Mouse (Mus musculus): ENCODE results near the gene Slit3. TPM values are rescaled to one million over a fixed set of nuclear protein-coding genes. Genes with fewer than 3 reads are reported as not detected.

Gene Slit3
- total RNA-seq, 2 experiments from 2014 or later = 56.9 to 64.1 TPM

- intact Hi-C loops (cut with DNase I) = loop anchor here (1.0 to 10.0 kb wide), 6 partner anchors 56 to 543 kb away; no protein-coding TSS in a partner anchor
Measured at GRCm38 (mm10) chr11:35121611-35121959, 561 bp downstream of the Slit3 start.

DNA sequence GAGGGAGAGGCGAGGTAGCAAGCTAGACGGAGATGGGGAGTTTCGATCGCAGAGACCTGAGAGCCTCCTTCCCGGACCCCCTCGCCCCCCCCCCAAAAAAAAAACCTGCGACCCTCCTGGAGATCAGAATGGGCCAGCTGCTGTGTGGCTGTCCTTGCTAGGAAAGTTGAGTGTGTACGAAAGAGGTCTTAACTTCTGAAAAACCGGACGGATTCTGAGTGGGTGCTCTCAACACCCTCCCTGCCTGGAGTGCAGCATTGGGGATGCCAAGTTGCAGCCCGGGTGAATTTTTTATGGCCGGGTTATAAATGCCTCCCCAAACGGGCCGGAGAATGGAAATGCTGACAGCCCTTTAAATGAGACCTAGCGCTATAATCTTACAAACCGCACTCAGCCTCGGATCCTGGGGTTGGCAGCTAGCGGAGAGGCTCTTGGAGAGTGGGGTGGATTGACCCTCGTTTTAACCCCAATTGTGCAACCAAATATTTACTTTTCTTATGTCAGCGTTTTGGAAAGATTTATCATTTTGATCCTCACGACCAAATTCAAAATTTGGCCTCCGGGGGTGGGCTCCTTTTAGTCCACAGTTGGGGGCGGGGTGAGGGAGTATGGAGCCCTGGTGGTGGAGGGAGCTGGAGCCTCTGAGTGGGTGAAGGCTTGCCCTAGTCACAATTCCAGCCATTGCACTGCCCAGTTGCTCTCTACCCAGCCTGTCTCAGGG is 1.2 kb downstream of the Slit3 start:
- DNase-seq (ENCODE audit: low spot score in 2 of 2) = no peak
- intact Hi-C loops (cut with DNase I) = loop anchor here (5.0 to 10.0 kb wide), 4 partner anchors 55 to 543 kb away; no protein-coding TSS in a partner anchor

More at GRCm38 (mm10) chr11:35121611-35121959, 561 bp downstream of the Slit3 start:
- DNase-seq (ENCODE audit: low spot score in 2 of 2) = peak in 1 of 2 experiments; percentile 26

DNA sequence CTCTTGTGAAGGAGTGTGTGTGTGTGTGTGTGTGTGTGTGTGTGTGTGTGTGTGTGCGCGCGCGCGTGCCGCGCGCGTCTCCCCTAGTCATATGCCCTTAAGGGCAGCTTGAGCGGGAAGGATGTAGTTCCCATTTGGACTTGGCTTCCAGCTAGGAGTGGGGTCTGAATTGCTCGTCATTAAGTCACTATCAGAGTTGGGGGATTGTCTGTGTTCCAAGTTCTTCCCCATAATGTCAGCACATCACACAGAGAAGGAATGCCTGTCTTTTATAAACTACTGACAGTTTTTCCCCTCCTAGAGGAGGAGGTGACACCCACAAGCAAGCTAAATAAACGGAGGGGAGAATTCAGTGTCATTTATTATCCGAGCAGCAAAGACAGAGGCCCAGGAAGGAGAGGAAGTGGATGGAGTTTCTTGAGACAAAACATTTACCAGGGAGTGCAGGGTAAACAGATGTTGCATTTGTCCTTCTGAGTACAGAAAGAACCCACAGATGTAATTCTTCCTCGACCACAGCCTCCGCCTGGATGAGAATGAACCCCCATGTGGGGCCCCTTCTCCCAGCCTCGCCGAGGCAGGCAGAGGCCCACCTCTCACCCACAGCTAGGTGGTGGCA is 3.6 kb downstream of the Slit3 start:
- intact Hi-C loops (cut with DNase I) = loop anchor here (5.0 to 10.0 kb wide), 4 partner anchors 53 to 540 kb away; no protein-coding TSS in a partner anchor
- DNase-seq (ENCODE audit: low spot score in 2 of 2) = no peak

GRCm38 (mm10) chr11:35125108-35125490 is 4.1 kb downstream of the Slit3 start:
- no peak for DNase-seq (ENCODE audit: low spot score in 2 of 2)
- intact Hi-C loops (cut with DNase I) = loop anchor here (10.0 kb wide), 1 partner anchor 540 kb away; no protein-coding TSS in a partner anchor

- intact Hi-C loops (cut with DNase I) = no loop called here
- DNase-seq (ENCODE audit: low spot score in 2 of 2) = no peak
Measured at GRCm38 (mm10) chr11:35131740-35132139, 10.7 kb downstream of the Slit3 start.

GRCm38 (mm10) chr11:35136625-35137024 is 15.6 kb downstream of the Slit3 start:
- intact Hi-C loops (cut with DNase I) = no loop called here
- no peak for DNase-seq (ENCODE audit: low spot score in 2 of 2)

DNA sequence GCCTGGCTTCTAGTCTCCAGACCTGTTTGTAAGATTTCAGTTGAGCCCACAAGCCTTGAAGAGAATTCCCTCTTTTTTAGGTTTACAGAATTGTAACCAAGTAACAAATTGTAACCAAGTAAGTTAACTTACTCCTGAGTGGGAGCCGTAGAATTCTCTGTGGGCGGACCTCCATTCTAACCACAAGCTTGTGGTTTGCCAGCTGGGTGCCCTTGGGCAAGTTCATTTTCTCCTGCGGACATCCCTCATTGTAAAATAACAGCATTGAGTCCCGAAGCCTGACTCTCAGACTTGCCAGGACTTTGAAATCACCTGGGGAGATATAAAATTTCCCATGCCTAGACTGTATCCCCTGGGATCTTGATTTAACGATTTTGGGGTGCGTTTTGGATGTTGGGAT is 19.1 kb downstream of the Slit3 start:
- no peak for DNase-seq (ENCODE audit: low spot score in 2 of 2)
- intact Hi-C loops (cut with DNase I) = no loop called here

DNA sequence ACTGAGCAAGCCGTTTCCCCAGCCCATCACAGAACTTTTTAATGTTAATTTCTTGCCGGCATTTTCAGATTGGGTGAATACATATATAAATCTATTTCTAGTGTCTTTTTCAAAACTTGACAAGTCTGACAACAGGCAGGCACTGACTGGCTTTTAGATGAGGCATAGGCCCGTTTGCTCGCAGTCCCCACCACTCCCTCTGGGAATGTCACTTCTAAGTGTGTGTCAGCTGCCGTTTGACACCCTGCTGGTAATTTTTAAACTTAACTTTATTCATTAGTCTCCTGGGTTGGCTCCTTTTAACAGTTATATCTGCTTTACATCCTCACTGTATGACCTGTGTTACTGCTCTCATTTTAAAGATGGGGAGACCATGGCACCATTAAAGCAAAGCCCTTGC is 21.2 kb downstream of the Slit3 start:
- no peak for DNase-seq (ENCODE audit: low spot score in 2 of 2)
- intact Hi-C loops (cut with DNase I) = no loop called here

- peak; percentile 76 to 88 for DNase-seq (ENCODE audit: low spot score in 2 of 2)
- intact Hi-C loops (cut with DNase I) = no loop called here
Measured at GRCm38 (mm10) chr11:35142698-35143360, 21.8 kb downstream of the Slit3 start.

DNA sequence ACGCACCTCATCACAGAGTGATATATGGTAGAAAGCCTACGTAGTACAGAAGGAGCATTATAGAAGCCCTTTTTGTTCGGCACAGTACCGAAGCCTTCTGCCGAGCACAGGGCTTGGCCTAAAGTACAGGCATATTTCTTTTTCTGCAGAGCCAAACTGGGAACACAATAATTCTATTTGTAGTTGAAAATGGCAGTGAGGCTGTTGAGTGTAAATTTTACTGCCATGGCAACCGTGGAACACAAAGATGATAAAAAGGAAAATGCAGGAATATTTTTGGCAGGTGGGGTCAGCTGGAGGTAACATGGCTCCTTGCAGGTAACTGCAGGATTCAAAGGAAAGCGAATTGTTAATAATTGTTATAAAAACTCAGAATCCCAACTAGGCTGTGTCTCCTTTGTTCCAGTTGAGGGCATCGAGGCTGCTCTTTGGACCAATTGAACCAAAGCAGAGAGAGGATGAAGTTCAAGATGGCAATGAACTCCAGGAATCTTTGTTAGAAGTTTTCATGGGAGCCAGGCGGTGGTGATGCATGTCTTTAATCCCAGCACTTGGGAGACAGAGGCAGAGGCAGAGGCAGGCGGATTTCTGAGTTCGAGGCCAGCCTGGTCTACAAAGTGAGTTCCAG is 26.9 kb downstream of the Slit3 start:
- DNase-seq (ENCODE audit: low spot score in 2 of 2) = no peak

GRCm38 (mm10) chr11:35151539-35151951 is 30.5 kb downstream of the Slit3 start:
- DNase-seq (ENCODE audit: low spot score in 2 of 2) = no peak
- intact Hi-C loops (cut with DNase I) = no loop called here

More for the DNA sequence above, 26.9 kb downstream of the Slit3 start:
- intact Hi-C loops (cut with DNase I) = no loop called here

DNA sequence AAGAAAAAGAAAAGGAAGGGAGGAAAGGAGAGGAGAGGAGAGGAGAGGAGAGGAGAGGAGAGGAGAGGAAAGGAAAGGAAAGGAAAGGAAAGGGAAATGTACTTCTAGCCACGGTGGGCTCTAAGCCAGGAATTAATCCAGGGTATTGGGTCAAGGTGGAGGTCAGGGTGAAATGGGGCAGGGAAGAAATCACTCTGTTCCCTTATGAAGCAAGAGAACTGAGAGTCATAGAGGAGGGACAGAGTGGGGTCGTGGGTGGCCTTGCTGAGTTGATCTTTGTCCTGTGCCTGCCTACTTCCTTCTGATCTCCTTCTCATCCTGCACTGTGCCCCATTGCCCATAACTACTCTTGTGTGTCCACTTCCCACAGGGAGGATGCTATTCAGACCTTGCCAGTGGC is 31.9 kb downstream of the Slit3 start:
- no peak for DNase-seq (ENCODE audit: low spot score in 2 of 2)
- intact Hi-C loops (cut with DNase I) = no loop called here

DNA sequence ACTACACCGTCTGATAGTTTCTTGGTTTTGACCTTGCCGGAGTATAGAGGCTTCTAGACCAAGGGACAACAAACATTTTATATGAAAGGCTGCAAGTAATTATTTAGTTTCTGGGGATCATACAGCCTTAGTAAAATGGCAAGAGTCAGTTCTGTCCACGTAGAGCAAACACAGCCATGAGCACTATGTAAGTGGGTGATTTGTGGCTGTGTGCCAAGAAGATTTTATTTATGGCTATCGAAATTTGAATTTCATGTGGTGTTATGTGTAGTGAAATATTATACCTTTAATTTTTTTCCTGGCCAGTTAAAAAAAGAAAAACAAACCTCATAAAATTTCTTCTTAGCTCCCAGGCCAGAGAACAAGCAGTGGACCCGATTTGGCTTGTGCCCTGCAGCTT is 33.4 kb downstream of the Slit3 start:
- intact Hi-C loops (cut with DNase I) = no loop called here
- DNase-seq (ENCODE audit: low spot score in 2 of 2) = peak in 1 of 2 experiments; percentile 52

- intact Hi-C loops (cut with DNase I) = no loop called here
- DNase-seq (ENCODE audit: low spot score in 2 of 2) = no peak
Measured at GRCm38 (mm10) chr11:35155281-35155680, 34.3 kb downstream of the Slit3 start.

GRCm38 (mm10) chr11:35156676-35157075 is 35.7 kb downstream of the Slit3 start:
- no peak for DNase-seq (ENCODE audit: low spot score in 2 of 2)
- intact Hi-C loops (cut with DNase I) = no loop called here

- intact Hi-C loops (cut with DNase I) = no loop called here
- DNase-seq (ENCODE audit: low spot score in 2 of 2) = peak; percentile 49 to 80
Measured at GRCm38 (mm10) chr11:35160682-35161211, 39.7 kb downstream of the Slit3 start.

- DNase-seq (ENCODE audit: low spot score in 2 of 2) = no peak
- intact Hi-C loops (cut with DNase I) = no loop called here
Measured at GRCm38 (mm10) chr11:35163396-35163795, 42.4 kb downstream of the Slit3 start.

DNA sequence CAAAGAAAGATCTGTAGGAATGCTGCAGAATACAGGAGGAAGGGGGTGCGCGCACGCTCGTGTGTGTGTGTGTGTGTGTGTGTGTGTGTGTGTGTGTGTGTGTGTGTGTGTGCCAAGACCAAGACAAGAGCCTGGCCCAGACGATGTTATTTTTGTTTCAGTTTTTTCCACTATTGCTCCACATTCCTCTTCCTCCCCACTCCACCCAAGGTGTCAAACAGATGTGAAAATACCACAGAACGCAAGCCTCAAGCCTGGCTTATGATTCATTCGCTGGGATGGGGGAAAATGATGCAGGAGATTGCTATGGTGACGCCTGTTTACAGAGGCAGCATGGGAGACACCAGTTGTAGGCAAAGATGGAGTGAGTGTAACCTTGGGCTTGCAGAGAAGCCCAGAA is 46.2 kb downstream of the Slit3 start:
- intact Hi-C loops (cut with DNase I) = no loop called here

GRCm38 (mm10) chr11:35171505-35171904 is 50.5 kb downstream of the Slit3 start:
- intact Hi-C loops (cut with DNase I) = no loop called here
- DNase-seq (ENCODE audit: low spot score in 2 of 2) = peak in 1 of 2 experiments; percentile 63

More for the DNA sequence above, 46.2 kb downstream of the Slit3 start:
- DNase-seq (ENCODE audit: low spot score in 2 of 2) = peak in 1 of 2 experiments; percentile 70

DNA sequence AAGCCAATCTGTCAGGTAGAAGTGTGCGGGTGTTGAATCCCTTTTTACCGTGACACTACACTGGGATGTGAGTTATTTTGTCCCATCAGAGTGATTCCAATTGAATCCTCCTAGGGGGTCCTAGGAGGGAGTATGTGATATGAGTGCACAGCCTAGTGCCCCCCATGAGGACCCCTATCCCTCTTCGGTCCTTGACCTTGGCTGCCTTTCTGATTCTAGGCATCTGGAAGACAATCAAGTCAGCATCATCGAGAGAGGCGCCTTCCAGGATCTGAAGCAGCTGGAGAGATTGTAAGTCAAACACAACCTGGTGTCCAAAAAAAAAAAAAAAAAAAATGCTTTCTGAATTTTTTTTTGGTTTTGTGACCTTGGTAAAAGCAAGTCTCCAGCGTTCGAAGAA is 56.5 kb downstream of the Slit3 start:
- DNase-seq (ENCODE audit: low spot score in 2 of 2) = no peak
- intact Hi-C loops (cut with DNase I) = loop anchor here (5.0 kb wide), 1 partner anchor 55 kb away; the partner anchor contains the start of gene Slit3
